Mouse (Mus musculus) lung, adult 2 months (tissue): Measurements from ENCODE around the gene Syndig1l.

Experiments
- CTCF ChIP-seq: fragments of 200-500 bp; IDR thresholded peaks from 2 replicates; pipeline ENCODE4 v1.5.1; 2011; ENCODE audit warnings: mild to moderate bottlenecking, low read length, control low read depth; ENCODE audit not compliant: insufficient read depth
- POLR2A ChIP-seq: fragments of 200-500 bp; IDR thresholded peaks from 2 replicates; pipeline ENCODE4 v1.6.1; 2011; ENCODE audit warnings: low read depth, mild to moderate bottlenecking, control low read depth, low read length, borderline replicate concordance; ENCODE audit errors: extremely low read depth

DNA sequence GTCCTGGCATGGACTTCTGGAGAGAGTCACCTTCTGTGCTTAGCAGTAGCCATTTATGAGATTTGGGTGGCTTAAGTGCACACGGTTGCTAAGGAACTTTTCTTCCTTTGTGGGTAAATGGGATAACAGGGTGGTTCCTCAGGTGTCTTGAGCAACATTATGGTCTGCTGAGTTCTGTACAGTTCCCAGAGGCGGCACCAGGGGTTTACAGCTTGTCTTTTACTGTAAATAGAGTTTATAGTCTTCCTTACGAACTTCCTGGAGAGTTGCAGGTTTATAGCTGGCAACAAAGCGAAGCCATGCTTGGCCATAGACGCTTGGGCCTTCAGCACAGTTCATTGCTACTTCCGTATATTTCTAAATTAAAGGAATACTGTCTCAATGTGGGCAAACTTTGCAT, 15.9 kb upstream of the Syndig1l start:
- TF ChIP-seq CTCF, result no peak
- TF ChIP-seq POLR2A, result no peak
